Mouse (Mus musculus): ENCODE measurements around the gene 4930548H24Rik. TPM values are rescaled to one million over a fixed set of nuclear protein-coding genes. Genes with fewer than 3 reads are reported as not detected.

Gene 4930548H24Rik
- polyA plus RNA-seq, 1 experiment: not detected

- TF ChIP-seq POLR2A (IDR thresholded peaks at IDR 0.05; ENCODE audit: extremely low read depth, insufficient read depth, low read length) (no peak), CTCF (IDR thresholded peaks at IDR 0.05; ENCODE audit: extremely low read depth, insufficient read depth, low read length) (no peak)
- peaks cover 7% of the 10 kb centered on the region for H3K4me1 ChIP-seq (ENCODE audit: control insufficient read depth, insufficient read depth, low read length)
- H3K27ac ChIP-seq (ENCODE audit: insufficient read depth, low read length): no peak overlapping the region
Measured at GRCm38 (mm10) chr5:31528560-31528959, 43.0 kb downstream of the 4930548H24Rik start.

GRCm38 (mm10) chr5:31535228-31535627, 49.7 kb downstream of the 4930548H24Rik start:
- no peak for TF ChIP-seq CTCF (IDR thresholded peaks at IDR 0.05; ENCODE audit: extremely low read depth, insufficient read depth, low read length)
- TF ChIP-seq POLR2A (IDR thresholded peaks at IDR 0.05; ENCODE audit: extremely low read depth, insufficient read depth, low read length): no peak

More at GRCm38 (mm10) chr5:31528560-31528959, 43.0 kb downstream of the 4930548H24Rik start:
- H3K4me3 ChIP-seq (ENCODE audit: insufficient read depth, low read length): no peak overlapping the region; the same call in 1 of the 2 replicates

More at GRCm38 (mm10) chr5:31535228-31535627, 49.7 kb downstream of the 4930548H24Rik start:
- no peaks in the 10 kb centered on the region for H3K4me1 ChIP-seq (ENCODE audit: control insufficient read depth, insufficient read depth, low read length)
- H3K4me3 ChIP-seq (ENCODE audit: insufficient read depth, low read length): no peak overlapping the region
- no peak overlapping the region for H3K27ac ChIP-seq (ENCODE audit: insufficient read depth, low read length)

Other genes with a start within 250 kb of the 4930548H24Rik start
- 105 and 108 TPM in 2 replicates for gene Nrbp1, start 244.9 kb upstream of the 4930548H24Rik start, polyA plus RNA-seq (2012; rRNA removed)
- gene Gm9970, start 244.5 kb upstream of the 4930548H24Rik start, polyA plus RNA-seq (2012; rRNA removed): not detected in 2 replicates
- gene Krtcap3, start 234.0 kb upstream of the 4930548H24Rik start, polyA plus RNA-seq (2012; rRNA removed): 3.9 and 4.0 TPM in 2 replicates
- gene Ift172, start 194.6 kb upstream of the 4930548H24Rik start, polyA plus RNA-seq (2012; rRNA removed): 75.1 and 80.4 TPM in 2 replicates
- 172 and 184 TPM in 2 replicates for gene Fndc4, start 189.7 kb upstream of the 4930548H24Rik start, polyA plus RNA-seq (2012; rRNA removed)
- gene Gckr, start 188.3 kb upstream of the 4930548H24Rik start, polyA plus RNA-seq (2012; rRNA removed): 0.53 and 0.98 TPM in 2 replicates
- 41.5 and 47.0 TPM in 2 replicates for gene Zfp512, start 33.3 kb upstream of the 4930548H24Rik start, polyA plus RNA-seq (2012; rRNA removed)
- gene Gpn1, start 9.0 kb downstream of the 4930548H24Rik start, polyA plus RNA-seq (2012; rRNA removed): 21.1 and 22.2 TPM in 2 replicates
- 26.0 and 26.9 TPM in 2 replicates for gene Slc4a1ap, start 41.3 kb downstream of the 4930548H24Rik start, polyA plus RNA-seq (2012; rRNA removed)
- 14.2 and 15.5 TPM in 2 replicates for gene Supt7l, start 42.1 kb downstream of the 4930548H24Rik start, polyA plus RNA-seq (2012; rRNA removed)
- gene Mrpl33, start 111.2 kb downstream of the 4930548H24Rik start, polyA plus RNA-seq (2012; rRNA removed): 108 and 111 TPM in 2 replicates
- 3.2 and 4.2 TPM in 2 replicates for gene Rbks, start 211.9 kb downstream of the 4930548H24Rik start, polyA plus RNA-seq (2012; rRNA removed)
- 49.1 and 52.8 TPM in 2 replicates for gene Babam2, start 211.9 kb downstream of the 4930548H24Rik start, polyA plus RNA-seq (2012; rRNA removed)

Data from cortical plate, adult 2 months (tissue).